Mouse (Mus musculus) embryonic facial prominence, embryonic 10.5 days (tissue): ENCODE results near the gene Slc22a4. TPM values are rescaled to one million over a fixed set of nuclear protein-coding genes. Genes with fewer than 3 reads are reported as not detected.
"Not testable (repeated sequence)": the region's sequence is repeated elsewhere in the genome, so short reads cannot be mapped to it uniquely, and the experiment has no call there.

ENCODE experiments used
- DNase-seq: peaks from one replicate; pipeline ENCODE4 v3.0.0-alpha.2; 2017; ENCODE audit warnings: low spot score
- H3K27ac ChIP-seq: fragments of 300-500 bp; sonication (generic); replicated peaks from 2 replicates; pipeline ENCODE4 v1.5.1; 2016; ENCODE audit warnings: mild to moderate bottlenecking
- H3K27me3 ChIP-seq: fragments of 300-500 bp; sonication (generic); replicated peaks from 2 replicates; pipeline ENCODE4 v1.6.1; 2016; ENCODE audit warnings: low read depth, mild to moderate bottlenecking; ENCODE audit not compliant: poor library complexity, severe bottlenecking
- H3K36me3 ChIP-seq: fragments of 300-500 bp; sonication (generic); replicated peaks from 2 replicates; pipeline ENCODE4 v1.6.1; 2016; ENCODE audit warnings: mild to moderate bottlenecking, moderate library complexity
- H3K4me1 ChIP-seq: fragments of 300-500 bp; sonication (generic); 2 replicates; pipeline ENCODE4 v1.6.1; 2016
- H3K4me3 ChIP-seq: fragments of 300-500 bp; sonication (generic); 2 replicates; pipeline ENCODE4 v1.5.1; 2016; ENCODE audit warnings: mild to moderate bottlenecking, moderate library complexity
- H3K9me3 ChIP-seq: fragments of 300-500 bp; sonication (generic); 2 replicates; pipeline ENCODE4 v1.6.1; 2016; ENCODE audit warnings: mild to moderate bottlenecking
- WGBS: fragments of 180-500 bp; shearing (Covaris S2); methylation state at CpG from one replicate; pipeline ENCODE4 v1.1.7; 2016; 5-methylcytosine and 5-hydroxymethylcytosine counted together
- polyA plus RNA-seq: library from polyadenylated mRNA; unstranded; fragments of >200 nt; fragmentation: Nextera tagmentation; extraction: Ambion mirVana; gene quantifications from 2 replicates; pipeline ENCODE4 v1.2.1, GENCODE M21; 2016

Gene Slc22a4
- polyA plus RNA-seq, 1 experiment from 2014 or later: 1.1 TPM

DNA sequence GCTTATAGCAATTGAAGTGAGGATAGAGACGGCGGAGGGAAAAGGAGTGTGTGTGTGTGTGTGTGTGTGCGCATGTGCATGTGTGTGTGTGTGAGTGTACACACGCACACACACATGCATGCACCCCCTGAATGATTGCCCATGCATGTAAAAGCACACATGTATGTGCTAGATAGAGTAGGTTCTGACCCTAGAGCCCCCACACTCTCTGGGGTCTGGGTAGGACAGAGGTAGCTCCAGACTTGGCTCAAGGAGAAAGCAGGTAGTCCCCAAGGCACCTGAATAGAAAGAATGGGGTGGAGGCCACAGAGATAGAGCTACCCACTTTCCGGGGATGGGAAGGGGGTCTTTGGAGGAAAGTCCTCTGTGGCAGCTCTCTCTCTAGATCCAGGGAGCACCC lies 24.2 kb upstream of the Slc22a4 start:
- peaks cover 39% of the 10 kb centered on the region for H3K36me3 ChIP-seq
- H3K27ac ChIP-seq: no peak overlapping the region
- 94% methylated on average over 5 of the region's 5 CpGs for WGBS
- no peak for DNase-seq
- H3K4me1 ChIP-seq: peaks cover 20% of the 10 kb centered on the region
- no peaks in the 10 kb centered on the region for H3K27me3 ChIP-seq
- H3K9me3 ChIP-seq: no peaks in the 10 kb centered on the region
- H3K4me3 ChIP-seq: no peak overlapping the region

DNA sequence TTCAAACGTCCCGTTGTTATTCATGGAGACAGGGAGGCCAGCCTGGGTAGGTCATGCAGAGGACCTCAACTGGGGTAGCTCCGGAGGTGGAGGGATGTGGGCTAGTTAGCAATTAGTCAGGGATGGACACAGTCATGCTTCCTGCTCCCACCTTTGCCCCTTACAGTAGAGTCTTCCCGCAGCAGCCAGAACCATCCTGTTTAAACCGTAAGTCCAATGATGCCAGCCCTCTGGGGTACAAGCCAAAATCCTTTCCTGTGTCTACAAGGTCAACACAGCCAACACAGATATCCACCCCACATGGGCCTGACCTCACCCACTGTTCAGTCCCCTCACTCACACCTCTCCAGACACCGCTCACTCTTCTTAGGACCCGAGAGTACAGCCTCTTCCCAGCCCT lies 23.3 kb upstream of the Slc22a4 start:
- H3K9me3 ChIP-seq: no peaks in the 10 kb centered on the region
- no peaks in the 10 kb centered on the region for H3K27me3 ChIP-seq
- H3K36me3 ChIP-seq: peaks cover 37% of the 10 kb centered on the region
- 87% methylated on average over 7 of the region's 7 CpGs for whole genome bisulfite sequencing
- no peak overlapping the region for H3K27ac ChIP-seq
- peaks cover 10% of the 10 kb centered on the region for H3K4me1 ChIP-seq
- DNase-seq: no peak
- H3K4me3 ChIP-seq: no peak overlapping the region

DNA sequence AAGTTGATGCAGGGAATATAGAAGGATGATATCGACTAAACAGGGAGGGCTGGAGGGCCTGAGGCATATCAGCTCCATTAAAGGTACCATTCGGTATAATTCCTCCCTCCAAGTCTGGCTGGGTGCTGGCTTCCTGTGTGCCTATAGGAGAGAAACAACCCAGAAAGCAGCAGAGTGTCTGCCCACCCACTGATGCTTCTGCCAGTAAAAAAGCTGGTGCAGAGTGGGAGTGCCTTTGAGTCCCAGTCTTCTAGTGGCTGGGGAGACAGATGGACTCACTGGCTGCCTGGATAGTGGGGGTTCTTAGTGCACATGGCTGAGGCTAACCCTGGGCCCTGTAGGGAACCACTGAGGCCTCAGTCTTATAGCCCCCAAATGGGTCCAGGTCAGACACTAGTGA lies 22.3 kb upstream of the Slc22a4 start:
- 63% methylated on average over 2 of the region's 2 CpGs for WGBS
- Histone ChIP-seq H3K4me1 (0 out of 2 replicates have a peak, but pooled peaks cover under 1% of the 10 kb centered on the region), H3K27ac (no peak overlapping the region), H3K9me3 (no peaks in the 10 kb centered on the region), H3K27me3 (no peaks in the 10 kb centered on the region), H3K4me3 (no peak overlapping the region), H3K36me3 (peaks cover 28% of the 10 kb centered on the region)
- DNase-seq: no peak

DNA sequence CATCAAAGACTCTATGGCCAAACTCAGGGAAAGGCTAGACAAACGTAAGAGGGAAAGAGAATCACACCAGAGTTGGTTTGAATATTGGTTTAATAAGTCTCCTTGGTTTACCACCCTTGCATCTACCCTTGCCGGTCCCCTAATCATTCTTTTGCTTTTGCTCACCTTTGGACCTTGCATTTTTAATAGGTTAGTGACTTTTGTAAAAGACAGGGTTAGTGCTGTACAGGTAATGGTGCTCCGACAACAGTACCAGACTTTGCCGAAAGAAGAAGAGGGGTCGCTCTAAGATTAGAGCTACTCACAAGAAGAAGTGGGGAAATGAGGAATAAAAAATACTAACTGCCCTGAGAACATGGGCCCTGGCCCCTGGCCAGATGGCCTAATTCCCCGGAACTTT lies 12.8 kb upstream of the Slc22a4 start:
- no peaks in the 10 kb centered on the region for H3K36me3 ChIP-seq
- no peak overlapping the region for H3K4me3 ChIP-seq
- no peak overlapping the region for H3K27ac ChIP-seq
- peaks cover 4% of the 10 kb centered on the region; the same call in 1 of the 2 replicates for H3K4me1 ChIP-seq
- 89% methylated on average over 6 of the region's 6 CpGs for WGBS
- H3K9me3 ChIP-seq: no peaks in the 10 kb centered on the region
- H3K27me3 ChIP-seq: no peaks in the 10 kb centered on the region
- no peak for DNase-seq

DNA sequence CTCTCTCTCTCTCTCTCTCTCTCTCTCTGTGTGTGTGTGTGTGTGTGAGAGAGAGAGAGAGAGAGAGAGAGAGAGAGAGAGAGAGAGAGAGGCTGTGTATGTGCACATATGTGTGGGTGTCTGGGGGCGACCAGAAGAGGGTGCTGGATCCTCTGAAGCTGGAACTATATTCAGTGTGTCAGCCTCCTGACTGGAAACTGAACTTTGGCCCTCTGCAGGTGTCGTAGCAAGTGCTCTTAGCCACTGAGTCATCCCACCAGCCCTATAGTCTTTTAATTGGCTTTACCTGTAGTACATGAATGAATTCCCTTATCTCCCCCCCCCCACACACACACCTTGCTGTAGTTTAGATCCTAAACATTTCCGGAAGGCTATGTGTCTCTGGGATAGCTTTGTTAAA lies 5.0 kb upstream of the Slc22a4 start:
- H3K36me3 ChIP-seq, DNase-seq, H3K4me3 ChIP-seq, H3K27ac ChIP-seq, H3K9me3 ChIP-seq: not testable (repeated sequence)
- Histone ChIP-seq H3K4me1 (peaks cover 11% of the 10 kb centered on the region), H3K27me3 (peaks cover 24% of the 10 kb centered on the region)
- 88% methylated on average over 2 of the region's 3 CpGs for WGBS

DNA sequence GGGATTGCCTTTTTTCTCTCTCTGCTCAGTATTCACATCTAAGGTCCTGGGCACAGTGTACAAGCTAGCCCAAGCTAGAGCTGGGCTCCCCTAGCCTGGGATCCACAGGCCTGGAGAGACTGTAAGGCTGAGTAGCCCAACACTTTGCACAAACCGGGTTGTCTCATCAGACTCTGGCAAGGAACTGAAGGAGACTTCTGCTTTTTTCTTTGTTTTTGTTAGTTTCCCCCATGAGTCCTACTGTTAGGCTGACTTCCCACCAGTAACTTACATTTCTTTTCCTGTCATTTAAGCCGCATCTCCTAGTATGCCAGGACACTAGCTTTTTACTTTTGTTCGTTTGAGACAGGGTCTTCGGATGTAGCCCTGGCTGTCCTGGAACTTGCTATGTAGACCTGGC lies 1.1 kb upstream of the Slc22a4 start:
- 68% methylated on average over 4 of the region's 4 CpGs for WGBS

DNA sequence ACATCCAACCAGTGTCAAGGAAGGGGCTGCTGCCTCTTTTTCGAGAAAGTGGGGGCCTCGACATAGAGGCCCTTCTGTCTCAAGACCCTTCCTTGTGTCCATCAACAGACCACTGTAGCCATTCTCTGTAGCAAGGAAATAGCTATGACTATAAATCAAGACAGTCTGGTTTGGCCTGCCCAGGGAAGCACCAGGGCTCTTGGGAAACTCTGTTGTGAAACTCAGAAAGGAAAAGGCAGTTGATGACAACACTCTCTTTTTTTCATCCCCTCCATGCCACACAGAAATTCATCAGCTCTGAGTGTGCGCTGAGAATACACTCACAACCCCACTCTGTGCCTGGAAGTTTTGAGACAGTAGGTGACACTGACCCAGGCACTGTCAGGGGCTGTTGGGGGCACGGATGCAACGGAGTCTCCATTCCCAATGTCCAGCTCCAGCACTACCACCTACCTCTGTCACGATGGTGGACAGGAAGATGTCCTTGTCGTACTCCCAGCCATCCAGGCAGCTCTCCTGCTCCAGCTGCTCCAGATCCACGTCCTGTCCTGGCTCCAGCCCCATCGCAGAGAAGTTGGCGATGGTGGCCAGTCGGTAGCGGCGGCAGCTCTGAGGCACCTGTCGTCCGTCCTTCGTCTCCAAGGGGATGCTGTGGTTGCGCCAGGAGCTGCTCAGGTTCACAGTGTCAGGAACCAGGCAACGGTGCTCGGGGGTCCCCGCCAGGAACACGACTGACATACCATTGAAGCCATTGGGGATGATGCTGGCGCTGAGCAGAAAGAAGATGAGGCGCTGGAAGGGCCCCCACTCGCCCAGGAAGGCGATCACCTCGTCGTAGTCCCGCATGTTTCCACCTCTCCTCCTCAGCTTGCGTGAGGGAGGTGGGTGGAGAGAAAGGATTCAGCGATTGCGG lies 503 bp downstream of the Slc22a4 start:
- 15% methylated on average over 31 of the region's 31 CpGs for WGBS
- DNase-seq: peak; percentile 16
- no peaks in the 10 kb centered on the region for H3K9me3 ChIP-seq
- H3K4me3 ChIP-seq: peak overlapping the region; percentile 68
- H3K27me3 ChIP-seq: peaks cover 58% of the 10 kb centered on the region
- no peaks in the 10 kb centered on the region for H3K36me3 ChIP-seq
- peak overlapping the region; percentile 77 for H3K27ac ChIP-seq
- peaks cover 17% of the 10 kb centered on the region for H3K4me1 ChIP-seq

More for the DNA sequence above, 1.1 kb upstream of the Slc22a4 start:
- Histone ChIP-seq H3K9me3 (no peaks in the 10 kb centered on the region), H3K4me1 (peaks cover 17% of the 10 kb centered on the region), H3K27ac (no peak overlapping the region), H3K27me3 (peaks cover 58% of the 10 kb centered on the region), H3K36me3 (no peaks in the 10 kb centered on the region), H3K4me3 (peak overlapping the region; percentile 68)
- DNase-seq: no peak

DNA sequence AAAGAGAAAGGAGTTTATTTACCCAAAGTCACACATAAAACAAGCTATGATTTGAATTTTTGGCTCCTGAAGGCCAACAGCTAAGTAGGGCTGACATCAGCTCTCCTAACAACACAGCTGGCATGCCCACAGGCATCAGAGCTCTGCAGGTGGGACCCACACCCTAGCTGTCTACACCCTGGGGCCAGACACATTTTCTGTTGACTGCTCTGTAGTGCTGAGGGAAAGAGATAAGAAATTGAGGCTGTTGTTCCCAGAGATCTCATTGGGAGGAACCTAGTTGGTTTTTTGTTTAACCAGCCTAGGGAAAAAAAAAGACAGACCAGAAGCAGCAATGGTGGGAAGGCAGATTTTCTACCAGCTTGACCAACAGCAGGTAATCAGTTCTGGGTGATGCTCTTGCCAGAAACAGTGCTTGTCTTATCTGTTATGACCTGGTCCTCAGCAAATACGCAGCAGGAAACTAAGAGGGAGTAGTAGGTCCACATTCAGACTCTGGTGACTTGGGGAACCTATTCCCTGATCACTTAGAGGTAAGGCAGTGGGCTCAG lies 1.3 kb downstream of the Slc22a4 start:
- Histone ChIP-seq H3K4me3 (peak overlapping the region; percentile 68; the same call in 1 of the 2 replicates), H3K36me3 (no peaks in the 10 kb centered on the region), H3K9me3 (no peaks in the 10 kb centered on the region), H3K4me1 (peaks cover 17% of the 10 kb centered on the region), H3K27ac (no peak overlapping the region), H3K27me3 (peaks cover 58% of the 10 kb centered on the region)
- no peak for DNase-seq
- 77% methylated on average over 1 of the region's 1 CpGs for WGBS

DNA sequence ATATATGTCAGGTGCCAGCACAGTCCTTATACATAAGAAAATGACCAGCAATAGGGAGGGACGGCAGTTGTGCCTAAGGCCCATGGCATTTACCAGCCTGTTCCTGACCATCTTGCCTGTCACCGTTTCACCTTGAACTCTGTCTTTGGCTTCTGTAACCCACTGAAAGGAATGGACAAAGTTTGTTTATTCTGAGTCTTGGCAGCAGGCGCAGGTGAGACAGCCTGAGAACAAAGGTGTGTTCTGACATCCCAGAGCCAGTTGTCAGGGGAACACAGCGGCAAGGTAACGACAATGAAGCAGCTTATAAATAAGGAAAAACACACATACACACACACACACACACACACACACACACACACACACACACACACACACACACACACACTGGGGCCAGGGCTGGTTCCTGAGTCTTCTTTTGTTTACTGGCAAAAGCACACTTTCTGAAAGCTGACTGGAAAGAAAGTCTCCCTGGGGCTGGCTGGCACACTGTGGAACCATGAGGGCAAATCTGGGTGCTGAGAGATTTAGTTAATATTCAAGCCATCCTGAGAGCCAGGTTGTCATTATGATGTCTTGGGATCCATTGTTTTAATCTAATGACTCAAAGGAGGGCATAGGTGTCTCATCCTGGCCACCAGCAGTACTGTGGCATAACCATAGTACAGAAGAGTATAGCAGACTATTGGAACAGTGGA lies 6.3 kb downstream of the Slc22a4 start:
- Histone ChIP-seq H3K9me3 (no peaks in the 10 kb centered on the region), H3K4me3 (no peak overlapping the region), H3K27me3 (peaks cover 24% of the 10 kb centered on the region), H3K36me3 (no peaks in the 10 kb centered on the region), H3K27ac (no peak overlapping the region), H3K4me1 (no peaks in the 10 kb centered on the region; the same call in 1 of the 2 replicates)
- 86% methylated on average over 5 of the region's 5 CpGs for WGBS
- no peak for DNase-seq

DNA sequence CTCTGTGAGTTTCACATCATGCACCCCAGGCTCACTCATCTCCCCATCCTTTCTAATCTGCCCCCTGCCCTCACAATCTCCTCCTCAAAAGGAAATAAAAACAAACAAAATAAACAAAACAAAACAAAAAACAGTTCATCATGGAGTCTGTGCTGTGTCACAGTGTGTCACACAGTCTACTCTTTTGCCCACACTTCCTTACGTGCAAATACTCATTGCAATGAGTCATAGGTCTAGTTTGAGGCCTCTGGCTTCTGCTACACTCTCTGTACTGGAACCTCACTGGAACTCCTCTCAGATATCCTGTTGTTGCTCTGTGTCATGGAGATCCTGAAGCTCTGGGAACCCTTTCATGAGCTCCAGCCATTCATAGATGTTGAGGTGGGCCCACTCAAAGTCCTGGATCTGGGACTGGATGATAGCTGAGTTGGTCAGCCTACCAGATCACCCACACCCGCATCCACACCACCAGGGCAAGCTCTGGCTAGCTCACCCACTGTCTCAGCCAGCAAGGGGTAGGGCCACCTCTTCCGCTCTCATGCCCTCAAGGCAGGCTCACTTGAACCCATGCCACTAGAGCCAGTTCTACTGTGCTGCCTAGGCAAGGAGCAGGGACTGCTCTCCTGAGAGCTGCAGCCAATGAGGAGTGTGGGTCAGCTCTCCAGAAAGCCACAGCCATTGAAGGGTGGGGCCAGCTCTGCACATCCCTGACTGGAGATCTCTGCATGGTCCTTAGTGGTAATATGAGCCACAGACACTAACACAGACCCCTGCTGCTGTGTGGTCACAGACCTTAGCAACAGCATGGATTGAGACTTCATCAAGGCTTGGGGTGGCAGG lies 8.8 kb downstream of the Slc22a4 start:
- H3K9me3 ChIP-seq: no peaks in the 10 kb centered on the region
- WGBS: 88% methylated on average over 3 of the region's 3 CpGs
- H3K4me1 ChIP-seq: no peaks in the 10 kb centered on the region; the same call in 1 of the 2 replicates
- peaks cover 4% of the 10 kb centered on the region; the same call in 1 of the 2 replicates for H3K27me3 ChIP-seq
- no peak overlapping the region for H3K4me3 ChIP-seq
- DNase-seq: no peak
- no peaks in the 10 kb centered on the region for H3K36me3 ChIP-seq
- no peak overlapping the region for H3K27ac ChIP-seq

DNA sequence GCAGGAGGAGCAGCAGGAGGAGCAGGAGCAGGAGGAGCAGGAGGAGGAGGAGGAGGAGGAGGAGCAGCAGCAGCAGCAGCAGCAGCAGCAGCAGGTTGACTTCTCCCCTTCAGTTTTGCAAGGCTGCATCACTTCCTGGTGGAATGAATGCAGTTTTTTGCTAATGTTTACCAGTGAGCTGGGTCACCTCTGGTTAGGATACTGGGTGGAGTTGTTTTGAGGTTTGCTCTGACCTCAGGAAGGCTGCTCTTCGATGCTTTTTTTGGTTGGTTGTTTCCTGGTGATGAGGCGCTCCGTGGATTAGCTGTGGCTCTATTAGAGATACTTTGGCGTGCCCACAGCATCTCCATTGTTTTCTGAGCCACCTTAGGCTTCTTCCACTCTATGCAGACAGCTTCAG lies 10.3 kb downstream of the Slc22a4 start:
- Histone ChIP-seq H3K4me3 (no peak overlapping the region), H3K36me3 (no peaks in the 10 kb centered on the region), H3K27ac (no peak overlapping the region), H3K27me3 (peaks cover 4% of the 10 kb centered on the region; the same call in 1 of the 2 replicates), H3K9me3 (no peaks in the 10 kb centered on the region), H3K4me1 (no peaks in the 10 kb centered on the region; the same call in 1 of the 2 replicates)
- DNase-seq: no peak
- 76% methylated on average over 4 of the region's 4 CpGs for WGBS

DNA sequence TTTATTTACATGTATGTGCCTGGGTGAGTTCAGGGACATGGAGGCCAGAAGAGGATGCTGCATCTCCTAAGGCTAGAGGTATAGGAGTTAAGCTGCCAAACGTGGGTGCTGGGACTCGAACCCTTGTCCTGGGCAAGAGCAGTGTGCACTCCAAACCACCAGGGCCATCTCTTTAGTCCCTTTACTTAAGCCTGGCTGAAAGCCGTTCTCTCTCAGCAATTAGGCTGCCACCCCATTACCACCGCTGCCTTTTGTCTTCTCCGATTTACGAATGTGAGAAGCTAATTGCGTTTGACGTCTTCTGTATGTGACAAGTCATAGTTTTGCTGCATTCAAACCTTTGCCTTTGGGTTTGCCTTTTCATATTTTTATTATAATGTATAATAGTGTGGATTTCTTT lies 11.8 kb downstream of the Slc22a4 start:
- peaks cover 4% of the 10 kb centered on the region; the same call in 1 of the 2 replicates for H3K27me3 ChIP-seq
- no peaks in the 10 kb centered on the region for H3K9me3 ChIP-seq
- WGBS: 73% methylated on average over 8 of the region's 8 CpGs
- H3K4me1 ChIP-seq: no peaks in the 10 kb centered on the region; the same call in 1 of the 2 replicates
- no peak for DNase-seq
- H3K27ac ChIP-seq: no peak overlapping the region
- no peaks in the 10 kb centered on the region for H3K36me3 ChIP-seq
- no peak overlapping the region for H3K4me3 ChIP-seq
